Mouse (Mus musculus): ENCODE data around the gene Mtmr12. TPM values are rescaled to one million over a fixed set of nuclear protein-coding genes. Genes with fewer than 3 reads are reported as not detected.

Mtmr12 gene
- polyA plus RNA-seq, 1 experiment: 24.5 TPM

DNA sequence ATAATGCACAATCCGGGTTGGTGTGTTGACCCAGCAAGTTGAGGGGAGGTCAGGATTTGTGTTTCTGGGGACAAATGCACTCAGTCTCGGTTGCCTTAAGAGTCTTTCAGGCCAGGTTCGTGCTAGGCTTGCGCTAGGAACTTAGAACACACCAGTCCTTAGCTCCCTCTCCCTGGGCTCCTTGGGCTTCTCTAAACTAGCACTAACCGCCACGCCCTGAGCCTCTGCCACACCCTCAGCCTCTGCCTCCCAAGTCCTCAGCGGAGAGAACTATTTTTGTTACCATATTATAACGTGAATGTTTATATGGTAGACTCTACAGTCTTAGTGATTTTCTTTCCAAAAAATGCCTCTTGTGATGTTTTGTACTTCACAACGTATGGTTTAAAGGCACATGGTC lies 66.5 kb downstream of the Mtmr12 start:
- DNase-seq (ENCODE audit: extremely low spot score in 1 of 2, low spot score in 1 of 2): no peak

DNA sequence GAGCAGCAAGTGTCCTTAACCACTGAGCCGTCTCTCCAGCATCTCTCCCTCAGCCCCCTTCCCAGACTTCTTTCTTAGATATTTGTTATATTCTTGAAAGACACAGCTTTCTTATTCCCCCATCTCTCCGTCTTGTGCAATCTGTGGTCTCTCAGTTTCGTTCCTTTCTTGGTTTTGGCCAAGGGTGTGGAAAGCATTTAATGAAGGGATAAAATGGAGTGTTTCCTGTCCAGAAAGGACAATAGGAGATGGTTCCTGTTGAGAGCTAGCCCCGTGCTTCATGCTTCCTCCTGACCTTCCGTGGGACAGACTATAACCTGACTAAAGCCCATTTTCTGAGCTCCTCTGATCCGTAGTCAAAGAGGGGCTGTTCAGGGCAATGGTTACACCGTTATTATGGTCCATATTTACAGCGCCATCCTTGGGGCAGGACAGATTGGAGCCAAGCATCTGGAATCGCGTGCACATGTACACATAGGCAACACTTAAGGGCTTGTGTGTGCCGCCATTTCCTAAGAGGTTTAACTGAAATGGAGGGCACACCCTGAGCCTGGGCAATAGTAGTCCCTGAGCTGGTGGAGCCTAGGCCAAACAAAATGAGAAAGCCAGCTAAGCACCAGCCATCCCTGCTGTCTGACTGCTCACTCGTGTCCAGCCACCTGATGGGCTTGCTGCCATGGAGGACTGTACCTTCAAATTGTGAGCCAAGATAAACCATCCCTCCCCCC lies 68.7 kb downstream of the Mtmr12 start:
- no peak for DNase-seq (ENCODE audit: extremely low spot score in 1 of 2, low spot score in 1 of 2)

DNA sequence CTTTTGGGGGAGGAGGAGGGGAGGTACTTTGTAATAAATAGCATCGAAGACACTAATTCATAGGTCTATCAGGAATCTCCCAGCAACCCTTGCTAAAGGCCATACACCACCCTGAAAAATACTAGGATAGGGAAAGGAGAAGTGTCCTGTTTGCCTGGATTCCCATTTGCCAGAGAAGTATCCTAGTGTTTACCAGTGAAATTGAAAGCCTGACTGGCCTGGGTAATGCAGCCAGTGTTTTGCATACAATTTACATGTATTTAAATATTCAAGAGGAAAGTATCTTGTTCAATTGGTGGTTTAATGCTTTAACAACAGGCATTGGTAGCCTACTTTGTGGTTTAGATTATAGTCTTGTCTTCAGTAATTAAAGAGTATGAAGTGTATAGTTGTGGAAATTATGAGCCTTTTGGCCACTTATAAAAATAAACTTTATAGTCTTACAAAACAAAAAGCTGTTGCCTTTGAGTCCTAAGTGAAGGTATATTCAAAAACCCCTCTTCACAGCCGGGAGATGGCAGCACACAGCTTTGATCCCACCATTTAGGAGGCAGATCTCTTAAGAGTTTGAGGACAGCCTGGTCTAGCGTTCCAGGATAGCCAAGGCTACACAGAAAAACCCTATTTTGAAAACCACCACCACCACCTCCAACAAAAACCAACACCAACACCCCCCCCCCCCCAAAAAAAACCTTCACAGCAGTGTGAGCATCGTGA lies 69.4 kb downstream of the Mtmr12 start:
- DNase-seq (ENCODE audit: extremely low spot score in 1 of 2, low spot score in 1 of 2): peak in 1 of 2 experiments; percentile 31

GRCm38 (mm10) chr15:12275091-12275623 lies 70.3 kb downstream of the Mtmr12 start:
- no peak for DNase-seq (ENCODE audit: extremely low spot score in 1 of 2, low spot score in 1 of 2)

- DNase-seq (ENCODE audit: extremely low spot score in 1 of 2, low spot score in 1 of 2): no peak
Measured at GRCm38 (mm10) chr15:12279816-12280215, 75.0 kb downstream of the Mtmr12 start.

GRCm38 (mm10) chr15:12284794-12285534 lies 80.1 kb downstream of the Mtmr12 start:
- DNase-seq (ENCODE audit: extremely low spot score in 1 of 2, low spot score in 1 of 2): peak in 1 of 2 experiments; percentile 41

DNA sequence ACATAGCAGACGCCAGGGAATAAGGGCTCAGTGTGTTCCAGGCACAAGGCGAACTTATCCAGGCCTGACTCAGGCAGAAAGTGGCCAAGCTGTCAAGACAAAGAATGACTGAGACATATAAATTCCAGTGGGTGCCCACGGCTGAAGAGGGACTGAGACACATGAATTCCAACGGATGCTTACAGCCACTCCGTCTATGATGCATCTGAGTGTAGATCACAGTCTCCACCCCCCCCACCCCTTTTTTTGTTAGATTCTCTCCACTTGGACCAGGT lies 80.6 kb downstream of the Mtmr12 start:
- no peak for DNase-seq (ENCODE audit: extremely low spot score in 1 of 2, low spot score in 1 of 2)

GRCm38 (mm10) chr15:12290330-12290729 lies 85.5 kb downstream of the Mtmr12 start:
- DNase-seq (ENCODE audit: extremely low spot score in 1 of 2, low spot score in 1 of 2): no peak

GRCm38 (mm10) chr15:12291757-12292156 lies 86.9 kb downstream of the Mtmr12 start:
- no peak for DNase-seq (ENCODE audit: extremely low spot score in 1 of 2, low spot score in 1 of 2)

DNA sequence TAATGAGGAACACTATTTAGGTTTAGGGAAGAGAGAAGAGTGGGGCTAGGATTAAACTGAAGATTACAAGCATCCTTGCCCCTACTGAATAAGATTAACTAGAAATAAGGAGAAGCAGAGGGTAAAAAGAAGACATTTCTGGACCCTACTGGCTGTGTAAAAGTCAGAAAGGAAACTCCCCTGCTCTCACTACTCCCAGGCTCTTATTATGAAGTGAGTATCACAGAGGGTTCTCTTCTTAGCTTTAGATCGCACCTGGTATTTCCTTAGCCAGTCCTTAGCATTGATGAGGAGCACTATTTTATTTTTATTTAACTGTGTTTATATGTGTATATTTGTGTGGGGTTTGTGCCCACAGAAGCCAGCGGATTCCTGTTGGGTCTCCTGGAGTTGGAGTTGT lies 91.4 kb downstream of the Mtmr12 start:
- DNase-seq (ENCODE audit: extremely low spot score in 1 of 2, low spot score in 1 of 2): no peak

DNA sequence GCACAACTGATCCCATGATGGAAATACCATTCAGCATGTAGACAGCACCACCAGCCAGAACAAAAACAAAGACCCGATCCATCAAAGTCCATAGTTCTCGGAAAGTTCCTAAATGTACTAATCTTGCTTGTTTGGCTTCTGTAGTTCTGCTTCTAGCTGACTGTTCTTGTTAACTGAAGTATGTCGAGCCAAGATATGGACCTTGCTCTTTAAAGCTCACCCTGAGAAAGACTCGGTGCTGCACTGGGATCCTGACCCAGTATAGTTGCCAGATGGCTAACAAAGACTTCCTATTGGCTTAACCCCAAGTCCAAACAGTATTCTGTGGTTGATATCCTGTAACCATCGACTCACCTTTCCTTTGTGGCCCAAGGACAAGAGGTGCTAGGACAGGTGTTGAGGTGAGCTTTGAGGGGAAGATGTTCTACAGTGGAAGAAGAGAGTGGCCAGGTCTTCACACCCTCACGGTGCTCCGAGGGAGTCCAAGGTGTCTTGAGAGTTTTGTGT lies 93.5 kb downstream of the Mtmr12 start:
- DNase-seq (ENCODE audit: extremely low spot score in 1 of 2, low spot score in 1 of 2): no peak

- DNase-seq (ENCODE audit: extremely low spot score in 1 of 2, low spot score in 1 of 2): no peak
Measured at GRCm38 (mm10) chr15:12301771-12302170, 96.9 kb downstream of the Mtmr12 start.

DNA sequence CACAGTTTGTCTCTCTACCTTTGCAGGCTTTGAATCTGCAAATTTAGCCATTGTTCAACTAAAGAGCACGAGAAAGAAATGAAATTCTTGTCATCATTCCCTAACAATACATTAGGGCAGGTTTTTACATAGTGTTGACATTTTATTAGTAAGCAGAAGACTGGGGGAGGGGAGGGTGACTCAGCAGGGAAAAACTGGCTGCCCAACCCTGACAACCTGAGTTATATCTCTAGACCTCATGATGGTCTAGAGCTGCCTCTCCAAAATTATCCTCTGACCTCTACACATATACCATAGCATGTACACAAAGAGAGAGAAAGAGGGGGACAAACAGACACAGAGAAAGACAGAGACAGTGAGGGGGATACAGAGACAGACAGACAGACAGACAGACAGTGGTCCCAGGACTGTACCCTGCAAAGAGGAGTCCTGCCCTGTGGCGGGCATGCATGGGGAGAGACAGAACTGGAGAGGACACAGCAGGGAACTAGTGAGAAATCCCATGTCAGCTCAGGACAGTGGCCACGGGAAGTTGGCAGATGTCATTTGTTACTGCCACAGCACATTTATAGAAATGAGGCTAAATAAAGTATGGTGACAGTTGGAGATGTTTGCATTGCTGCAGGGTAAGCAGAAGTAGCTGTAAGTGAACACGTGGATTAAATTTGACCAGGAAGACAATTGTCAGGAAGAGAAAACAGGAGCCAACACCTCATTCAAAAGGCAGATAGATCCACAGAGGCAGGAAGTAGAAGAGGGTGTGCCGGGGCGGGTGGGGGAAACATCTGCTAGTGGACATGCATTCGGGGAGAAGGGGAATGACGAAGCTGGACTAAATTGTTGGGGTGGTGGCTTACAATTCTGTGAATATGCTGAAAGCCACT lies 101.6 kb downstream of the Mtmr12 start:
- no peak for DNase-seq (ENCODE audit: extremely low spot score in 1 of 2, low spot score in 1 of 2)

DNA sequence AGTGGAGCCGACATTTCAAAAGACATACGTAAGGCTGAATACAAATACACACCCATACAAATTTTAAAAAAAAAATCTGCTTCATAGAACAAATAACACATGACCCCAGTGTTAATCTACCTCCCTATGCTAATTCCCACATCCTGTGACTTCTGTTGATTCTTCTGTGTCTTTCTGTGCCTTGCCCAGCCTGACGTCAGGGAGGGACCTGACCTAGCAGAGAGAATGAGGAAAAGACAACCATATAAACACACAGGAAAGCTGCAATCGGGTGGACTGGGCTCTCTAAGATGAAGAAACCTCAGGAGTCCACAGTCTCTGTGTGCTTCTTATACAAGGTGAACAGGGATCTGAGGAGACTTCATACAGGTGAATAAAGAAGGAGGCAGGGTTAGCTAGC lies 102.3 kb downstream of the Mtmr12 start:
- no peak for DNase-seq (ENCODE audit: extremely low spot score in 1 of 2, low spot score in 1 of 2)

DNA sequence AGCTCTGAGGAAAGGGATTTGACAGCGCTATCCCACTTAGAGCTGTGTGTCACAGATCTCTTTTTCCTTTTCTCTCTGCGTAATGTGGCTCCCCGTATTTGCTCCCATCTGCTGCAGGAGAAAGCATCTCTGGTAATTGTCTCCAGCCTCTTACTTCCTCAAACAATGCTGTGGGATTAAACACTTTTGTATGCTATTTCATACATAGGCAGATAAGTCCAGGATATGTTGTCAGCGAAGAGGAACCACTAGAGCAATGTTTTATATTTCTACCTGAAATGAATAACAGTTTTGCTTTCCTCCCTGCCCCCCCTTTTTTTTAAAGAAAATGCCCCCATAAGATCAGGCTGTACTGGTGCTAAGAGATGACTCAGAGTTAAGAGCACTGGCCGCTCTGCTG lies 103.7 kb downstream of the Mtmr12 start:
- DNase-seq (ENCODE audit: extremely low spot score in 1 of 2, low spot score in 1 of 2): no peak

GRCm38 (mm10) chr15:12310676-12311075 lies 105.8 kb downstream of the Mtmr12 start:
- no peak for DNase-seq (ENCODE audit: extremely low spot score in 1 of 2, low spot score in 1 of 2)

DNA sequence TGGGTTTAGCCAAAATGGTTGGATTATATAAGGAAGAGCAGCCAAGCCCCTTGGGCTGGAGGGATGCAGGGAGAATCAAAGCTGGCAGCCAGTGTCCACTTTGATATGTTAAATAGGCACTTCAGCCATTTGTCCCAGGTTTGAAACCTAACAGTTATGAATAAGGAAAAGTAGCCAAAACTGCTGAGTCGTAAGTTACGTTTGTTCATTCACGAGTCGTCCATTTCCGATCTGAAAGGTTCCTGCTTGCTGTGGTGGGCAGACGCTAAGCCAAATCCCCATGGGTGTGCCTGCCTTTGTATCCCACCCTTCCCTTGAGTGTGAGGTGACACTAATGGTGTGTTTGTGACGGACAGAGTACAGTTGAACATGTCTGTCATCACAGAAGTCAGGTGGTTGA lies 106.6 kb downstream of the Mtmr12 start:
- no peak for DNase-seq (ENCODE audit: extremely low spot score in 1 of 2, low spot score in 1 of 2)

DNA sequence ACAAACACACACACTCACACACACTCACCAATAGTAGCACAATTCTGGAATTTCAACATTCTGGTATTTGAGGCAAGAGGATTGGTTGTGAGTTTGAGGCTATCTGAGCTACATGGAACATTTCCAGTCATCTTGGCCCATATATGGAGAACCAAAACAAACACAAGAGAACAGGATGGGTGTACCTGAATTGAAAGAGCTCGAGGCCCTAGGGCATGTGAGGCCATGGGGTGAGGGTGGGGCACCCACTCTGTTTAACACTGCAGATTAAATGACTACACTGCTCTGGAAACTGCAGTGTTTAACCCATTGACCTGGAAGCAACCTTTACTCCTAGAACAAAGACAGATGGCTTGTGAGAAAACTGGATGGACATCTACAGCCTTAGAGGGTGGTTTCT lies 108.4 kb downstream of the Mtmr12 start:
- no peak for DNase-seq (ENCODE audit: extremely low spot score in 1 of 2, low spot score in 1 of 2)

DNA sequence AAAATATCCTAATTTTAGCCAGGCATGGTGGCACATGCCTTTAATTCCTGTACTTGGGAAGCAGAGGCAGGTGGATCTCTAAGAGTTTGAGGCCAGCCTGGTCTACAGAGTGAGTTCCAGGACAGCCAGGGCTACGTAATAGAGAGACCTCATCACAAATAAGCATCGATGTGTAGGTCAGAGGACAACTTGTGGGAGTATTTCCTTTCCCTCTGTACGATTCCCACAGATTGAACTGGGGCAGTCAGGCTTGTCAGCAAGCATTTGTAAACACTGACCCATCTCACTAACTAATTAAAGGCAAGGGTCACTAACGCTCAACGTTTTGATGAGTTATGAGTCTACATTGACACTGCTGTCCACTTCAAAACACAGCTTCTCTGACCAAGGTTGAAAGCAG lies 109.8 kb downstream of the Mtmr12 start:
- DNase-seq (ENCODE audit: extremely low spot score in 1 of 2, low spot score in 1 of 2): no peak

- DNase-seq (ENCODE audit: extremely low spot score in 1 of 2, low spot score in 1 of 2): no peak
Measured at GRCm38 (mm10) chr15:12315996-12316395, 111.2 kb downstream of the Mtmr12 start.
